Mouse (Mus musculus): ENCODE measurements around the gene Hist1h2bj. TPM values are rescaled to one million over a fixed set of nuclear protein-coding genes. Genes with fewer than 3 reads are reported as not detected.
A peak's percentile ranks its signal among the peaks of the same experiment; 100 is the strongest.

Hist1h2bj gene
- polyA plus RNA-seq, 1 experiment: 17.0 TPM

DNA sequence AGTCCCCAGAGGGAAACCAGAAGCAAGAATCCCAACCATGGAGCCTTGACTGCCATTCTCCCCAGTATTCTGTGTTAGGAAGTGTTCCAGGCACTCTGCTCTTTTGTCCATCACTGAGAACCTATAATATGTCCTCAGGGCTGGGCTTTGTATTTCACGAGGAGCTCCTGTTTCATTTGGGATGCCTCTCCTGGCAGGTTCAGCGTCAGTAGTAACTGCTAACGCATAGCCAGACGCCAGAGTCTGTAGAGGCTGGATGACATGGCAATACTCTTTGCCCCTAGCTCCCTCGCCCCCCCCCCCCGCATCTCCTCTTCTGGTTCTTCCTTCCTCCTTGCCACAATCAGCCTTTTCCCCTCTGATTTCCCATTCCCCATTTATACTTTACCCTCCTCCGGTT is 33.4 kb upstream of the Hist1h2bj start, which contains the start of gene Prss16:
Prss16 (minus strand) TSS at position 101 of the 400 bp plus-strand sequence.
- Histone ChIP-seq H3K4me1 (ENCODE audit: control insufficient read depth) (peaks cover 27% of the 10 kb centered on the region), H3K4me3 (replicated peaks) (no peak within 1 kb of the TSS), H3K36me3 (ENCODE audit: control insufficient read depth) (no peaks in the 10 kb centered on the region), H3K9me3 (ENCODE audit: control insufficient read depth, low read length) (no peaks in the 10 kb centered on the region; the same call in 1 of the 2 replicates), H3K27me3 (ENCODE audit: control insufficient read depth) (peaks cover 99% of the 10 kb centered on the region)
- no peak for TF ChIP-seq TAL1 (IDR thresholded peaks at IDR 0.05; ENCODE audit: low read length)
- TF ChIP-seq GATA1 (IDR thresholded peaks at IDR 0.05; ENCODE audit: low read length): no peak

- Histone ChIP-seq H3K36me3 (ENCODE audit: control insufficient read depth) (no peaks in the 10 kb centered on the region), H3K27me3 (ENCODE audit: control insufficient read depth) (peaks cover 68% of the 10 kb centered on the region), H3K9me3 (ENCODE audit: control insufficient read depth, low read length) (no peaks in the 10 kb centered on the region), H3K4me1 (ENCODE audit: control insufficient read depth) (peaks cover 23% of the 10 kb centered on the region), H3K4me3 (replicated peaks) (no peak overlapping the region)
- TF ChIP-seq TAL1 (IDR thresholded peaks at IDR 0.05; ENCODE audit: low read length): no peak
- no peak for TF ChIP-seq GATA1 (IDR thresholded peaks at IDR 0.05; ENCODE audit: low read length)
These were observed 29.3 kb upstream of the Hist1h2bj start for GRCm38 (mm10) chr13:22013716-22014115.

GRCm38 (mm10) chr13:22014411-22014845 is 28.6 kb upstream of the Hist1h2bj start:
- Histone ChIP-seq H3K9me3 (ENCODE audit: control insufficient read depth, low read length) (no peaks in the 10 kb centered on the region), H3K4me1 (ENCODE audit: control insufficient read depth) (peaks cover 27% of the 10 kb centered on the region), H3K36me3 (ENCODE audit: control insufficient read depth) (no peaks in the 10 kb centered on the region), H3K27me3 (ENCODE audit: control insufficient read depth) (peaks cover 61% of the 10 kb centered on the region), H3K4me3 (replicated peaks) (peak overlapping the region; percentile 24)
- no peak for TF ChIP-seq GATA1 (IDR thresholded peaks at IDR 0.05; ENCODE audit: low read length)
- no peak for TF ChIP-seq TAL1 (IDR thresholded peaks at IDR 0.05; ENCODE audit: low read length)

DNA sequence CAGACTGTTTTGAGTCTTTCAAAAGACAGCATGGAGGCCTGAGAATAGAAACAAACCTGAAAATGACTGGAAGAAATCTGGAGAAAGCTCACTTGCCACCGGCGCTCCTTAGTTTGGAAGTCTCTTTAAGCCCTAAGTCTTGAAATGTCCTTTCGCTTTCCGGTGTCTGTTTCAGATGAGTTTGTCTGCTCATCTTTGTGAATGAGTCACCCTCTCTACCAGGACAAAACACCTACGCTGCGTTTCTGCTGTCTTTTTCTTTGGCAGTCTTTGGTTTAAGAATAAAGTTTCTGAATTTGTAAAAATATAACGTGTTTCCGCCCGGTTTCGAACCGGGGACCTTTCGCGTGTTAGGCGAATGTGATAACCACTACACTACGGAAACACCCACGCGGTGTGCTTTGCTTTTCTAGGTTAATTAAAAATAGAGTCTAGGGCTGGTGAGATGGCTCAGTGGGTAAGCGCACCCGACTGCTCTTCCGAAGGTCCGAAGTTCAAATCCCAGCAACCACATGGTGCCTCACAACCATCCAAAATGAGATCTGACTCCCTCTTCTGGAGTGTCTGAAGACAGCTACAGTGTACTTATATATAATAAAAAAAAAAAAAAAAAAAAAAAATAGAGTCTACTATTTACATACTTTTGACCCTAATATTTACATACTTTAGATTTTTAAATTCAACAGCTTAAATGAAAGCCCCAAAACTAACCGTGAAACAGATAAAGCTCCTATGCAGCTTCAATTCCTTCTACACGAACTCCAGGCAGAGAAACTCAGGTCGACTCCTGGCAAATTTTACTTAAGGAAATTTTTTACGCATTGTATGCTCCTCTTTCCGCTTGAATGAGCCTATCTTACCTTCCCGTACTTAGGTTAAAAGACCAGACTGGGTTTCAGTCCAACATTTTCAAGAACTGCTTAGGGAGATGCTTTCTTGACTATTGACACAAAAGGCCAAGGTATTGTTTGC is 27.2 kb upstream of the Hist1h2bj start:
- Histone ChIP-seq H3K36me3 (ENCODE audit: control insufficient read depth) (no peaks in the 10 kb centered on the region), H3K4me3 (replicated peaks) (peak overlapping the region; percentile 49), H3K9me3 (ENCODE audit: control insufficient read depth, low read length) (no peaks in the 10 kb centered on the region), H3K27me3 (ENCODE audit: control insufficient read depth) (peaks cover 47% of the 10 kb centered on the region), H3K4me1 (ENCODE audit: control insufficient read depth) (peaks cover 38% of the 10 kb centered on the region)
- TF ChIP-seq TAL1 (IDR thresholded peaks at IDR 0.05; ENCODE audit: low read length) (no peak), GATA1 (IDR thresholded peaks at IDR 0.05; ENCODE audit: low read length) (no peak)

DNA sequence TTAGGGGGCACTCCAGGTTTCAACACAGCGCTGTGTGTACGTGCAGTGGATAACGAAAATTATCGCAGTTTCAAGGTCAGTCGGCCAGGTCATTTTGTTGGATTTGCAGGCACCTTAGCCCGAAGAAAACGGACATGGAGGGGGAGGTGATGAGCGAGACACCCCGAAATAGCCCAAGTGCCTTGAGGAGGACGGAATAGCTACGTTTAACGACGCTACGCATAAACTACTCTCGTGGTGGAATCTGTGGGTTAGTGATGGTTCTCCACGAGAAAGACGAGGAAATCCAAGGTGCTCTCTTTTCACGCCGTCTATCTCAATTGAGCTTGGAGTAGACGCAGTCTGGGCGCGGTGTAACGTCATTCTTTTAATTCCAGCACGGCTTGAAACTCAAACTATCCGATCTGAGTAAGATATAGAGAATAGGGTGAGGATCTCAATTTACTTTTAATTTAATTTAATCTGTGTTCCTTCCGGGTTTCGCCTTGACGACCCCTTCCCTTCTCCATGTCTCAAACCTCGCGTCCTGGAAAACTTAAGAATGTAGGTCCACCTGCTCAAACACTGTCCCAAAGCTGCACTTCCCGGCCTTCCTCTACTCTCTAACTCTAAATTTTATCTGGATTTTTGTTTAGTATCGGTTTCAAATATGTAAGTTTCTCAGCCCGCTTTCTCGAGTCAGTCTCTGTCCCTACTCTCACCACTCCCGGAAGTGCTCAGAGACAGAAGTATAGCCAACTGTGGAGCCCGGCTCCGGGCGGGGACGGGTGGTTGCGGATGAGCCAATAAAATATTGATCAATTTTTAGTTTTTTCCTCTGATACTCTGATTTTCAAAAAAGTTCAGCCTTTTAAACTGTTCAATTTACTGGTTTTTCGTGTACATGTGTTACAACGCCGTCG is 22.8 kb upstream of the Hist1h2bj start:
- Histone ChIP-seq H3K36me3 (ENCODE audit: control insufficient read depth) (no peaks in the 10 kb centered on the region), H3K9me3 (ENCODE audit: control insufficient read depth, low read length) (no peaks in the 10 kb centered on the region), H3K4me1 (ENCODE audit: control insufficient read depth) (peaks cover 40% of the 10 kb centered on the region), H3K27me3 (ENCODE audit: control insufficient read depth) (peaks cover 4% of the 10 kb centered on the region), H3K4me3 (replicated peaks) (peak overlapping the region; percentile 73)
- TF ChIP-seq GATA1 (IDR thresholded peaks at IDR 0.05; ENCODE audit: low read length): no peak
- no peak for TF ChIP-seq TAL1 (IDR thresholded peaks at IDR 0.05; ENCODE audit: low read length)

DNA sequence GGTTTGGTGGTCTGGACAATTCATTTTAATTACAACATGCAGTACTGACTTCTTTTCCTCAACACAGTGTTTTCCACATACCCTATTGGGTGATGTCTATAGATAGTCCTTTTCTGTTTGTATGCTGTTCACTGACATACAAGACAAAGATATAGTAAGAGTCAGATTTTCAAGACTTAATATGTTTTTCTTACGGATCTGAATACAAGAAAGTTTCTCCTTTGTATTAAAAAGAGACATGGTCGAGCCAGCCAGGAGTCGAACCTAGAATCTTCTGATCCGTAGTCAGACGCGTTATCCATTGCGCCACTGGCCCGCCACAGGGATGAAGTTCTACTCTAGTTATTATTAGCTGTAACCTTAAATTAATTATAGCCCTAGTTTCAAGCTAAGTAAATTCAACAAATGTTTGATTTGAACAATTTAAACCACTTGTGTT is 22.1 kb upstream of the Hist1h2bj start:
- TF ChIP-seq GATA1 (IDR thresholded peaks at IDR 0.05; ENCODE audit: low read length): no peak
- TF ChIP-seq TAL1 (IDR thresholded peaks at IDR 0.05; ENCODE audit: low read length): no peak
- Histone ChIP-seq H3K9me3 (ENCODE audit: control insufficient read depth, low read length) (no peaks in the 10 kb centered on the region), H3K4me1 (ENCODE audit: control insufficient read depth) (peaks cover 40% of the 10 kb centered on the region), H3K36me3 (ENCODE audit: control insufficient read depth) (no peaks in the 10 kb centered on the region), H3K4me3 (replicated peaks) (peak overlapping the region; percentile 73), H3K27me3 (ENCODE audit: control insufficient read depth) (no peaks in the 10 kb centered on the region)

- H3K27me3 ChIP-seq (ENCODE audit: control insufficient read depth): no peaks in the 10 kb centered on the region
- no peak for TF ChIP-seq TAL1 (IDR thresholded peaks at IDR 0.05; ENCODE audit: low read length)
- no peak for TF ChIP-seq GATA1 (IDR thresholded peaks at IDR 0.05; ENCODE audit: low read length)
- peak overlapping the region; percentile 73 for H3K4me3 ChIP-seq (replicated peaks)
- peaks cover 40% of the 10 kb centered on the region for H3K4me1 ChIP-seq (ENCODE audit: control insufficient read depth)
- H3K36me3 ChIP-seq (ENCODE audit: control insufficient read depth): no peaks in the 10 kb centered on the region
- H3K9me3 ChIP-seq (ENCODE audit: control insufficient read depth, low read length): no peaks in the 10 kb centered on the region
These were observed 21.4 kb upstream of the Hist1h2bj start for GRCm38 (mm10) chr13:22021581-22021980.

GRCm38 (mm10) chr13:22022241-22022640 is 20.8 kb upstream of the Hist1h2bj start:
- no peaks in the 10 kb centered on the region for H3K9me3 ChIP-seq (ENCODE audit: control insufficient read depth, low read length)
- no peak for TF ChIP-seq GATA1 (IDR thresholded peaks at IDR 0.05; ENCODE audit: low read length)
- TF ChIP-seq TAL1 (IDR thresholded peaks at IDR 0.05; ENCODE audit: low read length): no peak
- no peaks in the 10 kb centered on the region for H3K36me3 ChIP-seq (ENCODE audit: control insufficient read depth)
- H3K27me3 ChIP-seq (ENCODE audit: control insufficient read depth): no peaks in the 10 kb centered on the region
- H3K4me1 ChIP-seq (ENCODE audit: control insufficient read depth): peaks cover 42% of the 10 kb centered on the region
- peak overlapping the region; percentile 73 for H3K4me3 ChIP-seq (replicated peaks)

All from erythroblast, embryonic 14.5 days (primary cell).